Mouse (Mus musculus): Measurements from ENCODE around the gene Egfl8. TPM values are rescaled to one million over a fixed set of nuclear protein-coding genes. Genes with fewer than 3 reads are reported as not detected.

The Egfl8 gene
- polyA plus RNA-seq (2014; fragmentation: Nextera tagmentation; extraction: Ambion mirVana) = 3.2 and 3.6 TPM in 2 replicates

GRCm38 (mm10) chr17:34615871-34616270 lies at the start of gene Egfl8:
TSS of gene Egfl8 (minus strand) at chr17:34615971.
- Histone ChIP-seq H3K4me1 (ENCODE audit: control insufficient read depth, insufficient read depth, low read length) (no peaks in the 10 kb centered on the region), H3K27me3 (ENCODE audit: control insufficient read depth, insufficient read depth, low read length) (no peaks in the 10 kb centered on the region), H3K36me3 (ENCODE audit: control insufficient read depth, insufficient read depth, low read length) (peaks cover 53% of the 10 kb centered on the region), H3K4me2 (replicated peaks; ENCODE audit: low read depth, low read length) (no peak within 1 kb of the TSS), H3K9ac (ENCODE audit: low read depth, low read length) (no peak within 1 kb of the TSS), H3K4me3 (ENCODE audit: low read length) (no peak within 1 kb of the TSS), H3K9me3 (ENCODE audit: control insufficient read depth, low read length) (no peaks in the 10 kb centered on the region), H3K27ac (ENCODE audit: low read depth, low read length) (no peak within 1 kb of the TSS)
- no peak for ATAC-seq (ENCODE audit: low FRiP score, low TSS enrichment)
- 77% methylated on average over 6 of the region's 6 CpGs for WGBS

GRCm38 (mm10) chr17:34664472-34664871 lies 48.7 kb upstream of the Egfl8 start:
- no peak overlapping the region for H3K4me3 ChIP-seq (ENCODE audit: low read length)
- H3K4me2 ChIP-seq (replicated peaks; ENCODE audit: low read depth, low read length) = no peak overlapping the region
- ATAC-seq (ENCODE audit: low FRiP score, low TSS enrichment) = no peak
- H3K27ac ChIP-seq (ENCODE audit: low read depth, low read length) = no peak overlapping the region
- H3K36me3 ChIP-seq (ENCODE audit: control insufficient read depth, insufficient read depth, low read length) = no peaks in the 10 kb centered on the region
- H3K27me3 ChIP-seq (ENCODE audit: control insufficient read depth, insufficient read depth, low read length) = peaks cover 19% of the 10 kb centered on the region
- no peak overlapping the region for H3K9ac ChIP-seq (ENCODE audit: low read depth, low read length)
- H3K9me3 ChIP-seq (ENCODE audit: control insufficient read depth, low read length) = no peaks in the 10 kb centered on the region
- no peaks in the 10 kb centered on the region for H3K4me1 ChIP-seq (ENCODE audit: control insufficient read depth, insufficient read depth, low read length)
- 77% methylated on average over 7 of the region's 7 CpGs for WGBS

GRCm38 (mm10) chr17:34663558-34663957 lies 47.8 kb upstream of the Egfl8 start:
- Histone ChIP-seq H3K36me3 (ENCODE audit: control insufficient read depth, insufficient read depth, low read length) (no peaks in the 10 kb centered on the region), H3K9me3 (ENCODE audit: control insufficient read depth, low read length) (no peaks in the 10 kb centered on the region), H3K4me2 (replicated peaks; ENCODE audit: low read depth, low read length) (no peak overlapping the region), H3K4me3 (ENCODE audit: low read length) (no peak overlapping the region), H3K27me3 (ENCODE audit: control insufficient read depth, insufficient read depth, low read length) (peaks cover 28% of the 10 kb centered on the region), H3K9ac (ENCODE audit: low read depth, low read length) (no peak overlapping the region), H3K27ac (ENCODE audit: low read depth, low read length) (no peak overlapping the region), H3K4me1 (ENCODE audit: control insufficient read depth, insufficient read depth, low read length) (no peaks in the 10 kb centered on the region)
- ATAC-seq (ENCODE audit: low FRiP score, low TSS enrichment) = no peak
- WGBS = 55% methylated on average over 1 of the region's 1 CpGs

- 90% methylated on average over 8 of the region's 8 CpGs for WGBS
- Histone ChIP-seq H3K4me3 (ENCODE audit: low read length) (no peak overlapping the region), H3K27me3 (ENCODE audit: control insufficient read depth, insufficient read depth, low read length) (peaks cover 29% of the 10 kb centered on the region)
Observed at GRCm38 (mm10) chr17:34662978-34663377, 47.2 kb upstream of the Egfl8 start.

GRCm38 (mm10) chr17:34662468-34662867 lies 46.7 kb upstream of the Egfl8 start:
- no peak overlapping the region for H3K27ac ChIP-seq (ENCODE audit: low read depth, low read length)
- H3K9me3 ChIP-seq (ENCODE audit: control insufficient read depth, low read length) = no peaks in the 10 kb centered on the region
- 93% methylated on average over 1 of the region's 1 CpGs for WGBS
- peaks cover 29% of the 10 kb centered on the region for H3K27me3 ChIP-seq (ENCODE audit: control insufficient read depth, insufficient read depth, low read length)
- H3K9ac ChIP-seq (ENCODE audit: low read depth, low read length) = no peak overlapping the region
- no peak for ATAC-seq (ENCODE audit: low FRiP score, low TSS enrichment)
- no peak overlapping the region for H3K4me3 ChIP-seq (ENCODE audit: low read length)
- no peaks in the 10 kb centered on the region for H3K4me1 ChIP-seq (ENCODE audit: control insufficient read depth, insufficient read depth, low read length)
- H3K36me3 ChIP-seq (ENCODE audit: control insufficient read depth, insufficient read depth, low read length) = no peaks in the 10 kb centered on the region
- no peak overlapping the region for H3K4me2 ChIP-seq (replicated peaks; ENCODE audit: low read depth, low read length)

More at GRCm38 (mm10) chr17:34662978-34663377, 47.2 kb upstream of the Egfl8 start:
- H3K27ac ChIP-seq (ENCODE audit: low read depth, low read length) = no peak overlapping the region
- no peaks in the 10 kb centered on the region for H3K9me3 ChIP-seq (ENCODE audit: control insufficient read depth, low read length)
- no peak overlapping the region for H3K9ac ChIP-seq (ENCODE audit: low read depth, low read length)
- no peak overlapping the region for H3K4me2 ChIP-seq (replicated peaks; ENCODE audit: low read depth, low read length)
- no peak for ATAC-seq (ENCODE audit: low FRiP score, low TSS enrichment)
- H3K4me1 ChIP-seq (ENCODE audit: control insufficient read depth, insufficient read depth, low read length) = no peaks in the 10 kb centered on the region
- no peaks in the 10 kb centered on the region for H3K36me3 ChIP-seq (ENCODE audit: control insufficient read depth, insufficient read depth, low read length)

- 0 out of 2 replicates have a peak overlapping the region, but pooled peaks have one; percentile 6 for H3K27ac ChIP-seq (ENCODE audit: low read depth, low read length)
- H3K36me3 ChIP-seq (ENCODE audit: control insufficient read depth, insufficient read depth, low read length) = no peaks in the 10 kb centered on the region
- peak overlapping the region; percentile 43 for H3K4me2 ChIP-seq (replicated peaks; ENCODE audit: low read depth, low read length)
- ATAC-seq (ENCODE audit: low FRiP score, low TSS enrichment) = no peak; the same call in 1 of the 2 replicates
- 0 out of 2 replicates have a peak, but pooled peaks cover 3% of the 10 kb centered on the region for H3K4me1 ChIP-seq (ENCODE audit: control insufficient read depth, insufficient read depth, low read length)
- peaks cover 29% of the 10 kb centered on the region for H3K27me3 ChIP-seq (ENCODE audit: control insufficient read depth, insufficient read depth, low read length)
- WGBS = 6% methylated on average over 19 of the region's 19 CpGs
- no peaks in the 10 kb centered on the region for H3K9me3 ChIP-seq (ENCODE audit: control insufficient read depth, low read length)
- H3K4me3 ChIP-seq (ENCODE audit: low read length) = peak overlapping the region; percentile 17; the same call in 1 of the 2 replicates
- H3K9ac ChIP-seq (ENCODE audit: low read depth, low read length) = peak overlapping the region; percentile 7; the same call in 1 of the 2 replicates
Observed at GRCm38 (mm10) chr17:34661121-34661591, 45.4 kb upstream of the Egfl8 start.

GRCm38 (mm10) chr17:34660259-34660820 lies 44.6 kb upstream of the Egfl8 start:
- no peak overlapping the region for H3K27ac ChIP-seq (ENCODE audit: low read depth, low read length)
- ATAC-seq (ENCODE audit: low FRiP score, low TSS enrichment) = no peak; the same call in 1 of the 2 replicates
- no peaks in the 10 kb centered on the region for H3K9me3 ChIP-seq (ENCODE audit: control insufficient read depth, low read length)
- no peak overlapping the region for H3K9ac ChIP-seq (ENCODE audit: low read depth, low read length)
- H3K36me3 ChIP-seq (ENCODE audit: control insufficient read depth, insufficient read depth, low read length) = no peaks in the 10 kb centered on the region
- H3K4me2 ChIP-seq (replicated peaks; ENCODE audit: low read depth, low read length) = no peak overlapping the region
- H3K27me3 ChIP-seq (ENCODE audit: control insufficient read depth, insufficient read depth, low read length) = peaks cover 26% of the 10 kb centered on the region
- 0 out of 2 replicates have a peak, but pooled peaks cover 10% of the 10 kb centered on the region for H3K4me1 ChIP-seq (ENCODE audit: control insufficient read depth, insufficient read depth, low read length)
- H3K4me3 ChIP-seq (ENCODE audit: low read length) = no peak overlapping the region
- WGBS = 30% methylated on average over 10 of the region's 11 CpGs

GRCm38 (mm10) chr17:34659897-34660214 lies 44.1 kb upstream of the Egfl8 start:
- no peak overlapping the region for H3K4me3 ChIP-seq (ENCODE audit: low read length)
- 57% methylated on average over 3 of the region's 3 CpGs for WGBS
- ATAC-seq (ENCODE audit: low FRiP score, low TSS enrichment) = no peak
- H3K36me3 ChIP-seq (ENCODE audit: control insufficient read depth, insufficient read depth, low read length) = 0 out of 2 replicates have a peak, but pooled peaks cover under 1% of the 10 kb centered on the region
- 0 out of 2 replicates have a peak, but pooled peaks cover 10% of the 10 kb centered on the region for H3K4me1 ChIP-seq (ENCODE audit: control insufficient read depth, insufficient read depth, low read length)
- no peaks in the 10 kb centered on the region for H3K9me3 ChIP-seq (ENCODE audit: control insufficient read depth, low read length)
- no peak overlapping the region for H3K9ac ChIP-seq (ENCODE audit: low read depth, low read length)
- peaks cover 26% of the 10 kb centered on the region for H3K27me3 ChIP-seq (ENCODE audit: control insufficient read depth, insufficient read depth, low read length)
- H3K4me2 ChIP-seq (replicated peaks; ENCODE audit: low read depth, low read length) = no peak overlapping the region
- H3K27ac ChIP-seq (ENCODE audit: low read depth, low read length) = no peak overlapping the region

- Histone ChIP-seq H3K9me3 (ENCODE audit: control insufficient read depth, low read length) (no peaks in the 10 kb centered on the region), H3K27ac (ENCODE audit: low read depth, low read length) (no peak overlapping the region), H3K9ac (ENCODE audit: low read depth, low read length) (no peak overlapping the region), H3K27me3 (ENCODE audit: control insufficient read depth, insufficient read depth, low read length) (peaks cover 26% of the 10 kb centered on the region), H3K4me3 (ENCODE audit: low read length) (no peak overlapping the region), H3K36me3 (ENCODE audit: control insufficient read depth, insufficient read depth, low read length) (peaks cover 5% of the 10 kb centered on the region; the same call in 1 of the 2 replicates), H3K4me1 (ENCODE audit: control insufficient read depth, insufficient read depth, low read length) (0 out of 2 replicates have a peak, but pooled peaks cover 10% of the 10 kb centered on the region), H3K4me2 (replicated peaks; ENCODE audit: low read depth, low read length) (no peak overlapping the region)
- WGBS = 62% methylated on average over 12 of the region's 12 CpGs
- ATAC-seq (ENCODE audit: low FRiP score, low TSS enrichment) = no peak
Observed at GRCm38 (mm10) chr17:34659181-34659896, 43.6 kb upstream of the Egfl8 start.

All from kidney, embryonic 14.5 days (tissue).